Mouse (Mus musculus): Measurements from ENCODE around the gene Slc9a1. TPM values are rescaled to one million over a fixed set of nuclear protein-coding genes. Genes with fewer than 3 reads are reported as not detected.

Slc9a1 gene
- polyA plus RNA-seq, 1 experiment from 2014 or later: 6.7 TPM

GRCm38 (mm10) chr4:133347624-133348023, 21.9 kb upstream of the Slc9a1 start:
- Histone ChIP-seq H3K27me3 (peaks cover 5% of the 10 kb centered on the region; the same call in 1 of the 2 replicates), H3K27ac (replicated peaks) (no peak overlapping the region), H3K4me2 (replicated peaks) (no peak overlapping the region), H3K4me3 (no peak overlapping the region), H3K4me1 (no peaks in the 10 kb centered on the region), H3K36me3 (no peaks in the 10 kb centered on the region), H3K9me3 (no peaks in the 10 kb centered on the region), H3K9ac (replicated peaks) (no peak overlapping the region)
- ATAC-seq (replicated peaks): no peak
- 74% methylated on average over 4 of the region's 4 CpGs for WGBS

DNA sequence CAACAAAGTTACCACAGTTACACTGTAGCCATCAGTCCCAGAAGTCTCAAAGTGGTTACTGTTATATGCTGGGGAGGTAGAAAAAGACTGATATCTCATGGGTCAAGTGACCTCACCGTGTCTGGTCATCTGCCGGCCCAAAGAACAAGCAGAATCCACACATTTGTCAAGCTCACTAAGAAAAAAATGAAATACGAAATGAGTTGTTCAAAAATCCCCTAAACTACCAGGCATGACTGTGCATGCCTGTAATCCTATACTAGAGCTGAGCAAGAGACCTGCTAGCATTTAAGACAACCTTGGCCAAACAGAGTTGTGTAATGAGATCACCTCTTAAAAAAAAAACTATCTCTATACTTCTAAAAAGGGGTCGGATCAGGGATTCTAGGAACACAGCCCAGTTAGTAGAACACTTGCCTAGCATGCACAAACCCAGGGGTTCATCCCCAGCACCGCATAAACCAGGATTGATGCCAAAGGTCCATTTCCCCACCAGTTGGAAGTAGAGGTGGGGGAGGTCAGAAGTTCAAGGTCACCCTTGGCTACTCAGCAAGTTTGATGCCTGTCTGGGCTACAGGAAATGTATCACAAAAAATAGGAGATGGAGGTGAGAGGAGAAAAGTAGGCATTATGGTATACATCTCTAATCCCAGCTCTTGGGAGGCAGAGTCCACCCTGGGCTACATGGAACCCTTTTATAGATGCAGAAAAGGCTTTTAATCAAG, 21.3 kb upstream of the Slc9a1 start:
- 89% methylated on average over 5 of the region's 5 CpGs for WGBS
- Histone ChIP-seq H3K4me1 (no peaks in the 10 kb centered on the region), H3K27me3 (peaks cover under 1% of the 10 kb centered on the region; the same call in 1 of the 2 replicates), H3K9ac (replicated peaks) (no peak overlapping the region), H3K27ac (replicated peaks) (no peak overlapping the region), H3K36me3 (no peaks in the 10 kb centered on the region), H3K4me3 (no peak overlapping the region), H3K4me2 (replicated peaks) (no peak overlapping the region), H3K9me3 (no peaks in the 10 kb centered on the region)
- no peak for ATAC-seq (replicated peaks)

DNA sequence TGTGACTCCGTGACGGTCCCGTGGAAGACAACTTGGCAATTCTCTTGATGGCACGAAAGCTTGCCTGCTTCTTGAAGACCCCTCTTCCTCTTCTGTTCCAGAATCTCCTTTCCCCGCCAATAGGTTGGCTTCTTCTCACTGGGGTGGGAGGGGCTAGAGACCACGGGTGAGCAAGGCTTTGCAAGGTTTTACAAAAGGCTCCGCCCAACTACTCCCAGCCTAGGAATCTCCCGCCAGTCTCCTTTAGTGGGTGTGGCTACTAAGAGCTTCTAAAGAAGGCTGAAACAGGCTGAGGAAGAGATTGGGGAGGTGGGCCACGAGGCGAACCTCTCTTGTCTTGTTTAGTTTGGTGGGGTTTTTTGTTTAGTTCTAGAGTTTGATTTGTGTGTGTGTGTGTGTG, 16.7 kb upstream of the Slc9a1 start:
- Histone ChIP-seq H3K4me2 (replicated peaks) (no peak overlapping the region), H3K4me3 (no peak overlapping the region), H3K9me3 (no peaks in the 10 kb centered on the region), H3K9ac (replicated peaks) (no peak overlapping the region), H3K27me3 (no peaks in the 10 kb centered on the region), H3K4me1 (no peaks in the 10 kb centered on the region), H3K27ac (replicated peaks) (no peak overlapping the region), H3K36me3 (no peaks in the 10 kb centered on the region)
- no peak for ATAC-seq (replicated peaks)
- WGBS: 72% methylated on average over 10 of the region's 10 CpGs

DNA sequence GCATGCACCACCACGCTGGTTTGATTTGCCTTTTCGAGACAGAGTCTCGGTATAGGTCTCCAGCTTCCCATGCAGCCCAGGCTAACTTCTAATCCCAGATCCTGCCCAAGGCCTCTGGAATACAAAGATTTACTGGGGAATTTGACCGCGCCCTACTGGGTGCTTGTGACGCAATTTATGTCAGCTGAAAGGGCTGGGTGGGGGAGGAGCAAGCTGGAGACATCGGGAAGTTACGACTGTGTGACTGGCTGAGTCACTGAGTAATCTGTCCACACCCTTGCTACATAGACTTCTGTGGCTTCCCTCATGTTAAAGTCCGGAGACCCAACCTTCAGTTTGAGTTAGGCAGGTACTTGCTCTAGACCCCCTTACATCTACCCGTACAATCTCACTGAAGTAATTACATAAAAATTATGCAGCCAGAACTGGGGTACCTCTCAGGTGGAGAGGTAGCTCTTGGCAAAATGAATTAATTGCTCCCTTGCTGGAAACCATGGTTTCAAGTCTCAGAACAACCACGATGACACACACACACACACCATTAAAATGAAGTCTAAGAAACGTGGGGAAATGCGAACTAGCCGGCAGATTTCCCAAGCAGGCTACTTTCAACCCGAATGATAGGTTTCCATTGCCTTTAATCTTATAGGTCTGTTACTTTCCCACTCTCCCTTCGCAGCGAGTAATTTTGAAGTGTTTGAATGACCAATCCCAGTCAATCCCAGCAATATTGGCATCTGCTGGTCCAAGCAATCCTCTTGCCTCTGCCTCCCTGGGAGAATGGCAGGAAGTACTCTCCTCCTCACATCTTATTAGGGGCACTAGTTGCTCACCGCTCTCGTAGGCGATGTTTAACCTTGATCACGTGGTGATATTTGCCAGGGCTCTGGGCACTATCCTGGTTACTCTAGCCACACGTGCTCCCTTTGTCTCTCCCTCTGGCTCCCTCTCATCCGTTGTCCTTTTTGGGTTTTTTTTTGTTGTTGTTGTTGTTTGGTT, 15.8 kb upstream of the Slc9a1 start, which contains the start of gene Wdtc1:
Gene Wdtc1, minus strand, starts transcription at position 115 of the 999 bp plus-strand sequence.
- no peak for ATAC-seq (replicated peaks)
- H3K4me1 ChIP-seq: no peaks in the 10 kb centered on the region
- no peak within 1 kb of the TSS for H3K27ac ChIP-seq (replicated peaks)
- no peak within 1 kb of the TSS for H3K4me3 ChIP-seq
- WGBS: 89% methylated on average over 23 of the region's 23 CpGs
- no peak within 1 kb of the TSS for H3K9ac ChIP-seq (replicated peaks)
- H3K36me3 ChIP-seq: no peaks in the 10 kb centered on the region
- H3K27me3 ChIP-seq: no peaks in the 10 kb centered on the region
- no peak within 1 kb of the TSS for H3K4me2 ChIP-seq (replicated peaks)
- H3K9me3 ChIP-seq: no peaks in the 10 kb centered on the region

- no peaks in the 10 kb centered on the region for H3K9me3 ChIP-seq
- ATAC-seq (replicated peaks): no peak
- no peak overlapping the region for H3K27ac ChIP-seq (replicated peaks)
- H3K4me3 ChIP-seq: no peak overlapping the region
- H3K4me2 ChIP-seq (replicated peaks): no peak overlapping the region
- no peaks in the 10 kb centered on the region for H3K27me3 ChIP-seq
- H3K9ac ChIP-seq (replicated peaks): no peak overlapping the region
- H3K36me3 ChIP-seq: no peaks in the 10 kb centered on the region
- H3K4me1 ChIP-seq: no peaks in the 10 kb centered on the region
- WGBS: 93% methylated on average over 6 of the region's 6 CpGs
These were observed 14.9 kb upstream of the Slc9a1 start for GRCm38 (mm10) chr4:133354641-133355040.

GRCm38 (mm10) chr4:133370298-133371274, 1.1 kb downstream of the Slc9a1 start:
- no peak overlapping the region for H3K27ac ChIP-seq (replicated peaks)
- H3K36me3 ChIP-seq: no peaks in the 10 kb centered on the region
- 66% methylated on average over 22 of the region's 22 CpGs for WGBS

GRCm38 (mm10) chr4:133371621-133372277, 2.2 kb downstream of the Slc9a1 start:
- Histone ChIP-seq H3K9me3 (no peaks in the 10 kb centered on the region), H3K9ac (replicated peaks) (peak overlapping the region; percentile 8; the same call in 1 of the 2 replicates), H3K27me3 (no peaks in the 10 kb centered on the region), H3K4me1 (peaks cover 47% of the 10 kb centered on the region), H3K4me2 (replicated peaks) (peak overlapping the region; percentile 74), H3K27ac (replicated peaks) (no peak overlapping the region), H3K4me3 (peak overlapping the region; percentile 76), H3K36me3 (no peaks in the 10 kb centered on the region)
- no peak for ATAC-seq (replicated peaks)
- 80% methylated on average over 7 of the region's 7 CpGs for WGBS

More at GRCm38 (mm10) chr4:133370298-133371274, 1.1 kb downstream of the Slc9a1 start:
- ATAC-seq (replicated peaks): peak; percentile 14; the same call in 1 of the 2 replicates
- Histone ChIP-seq H3K4me1 (peaks cover 43% of the 10 kb centered on the region), H3K4me2 (replicated peaks) (peak overlapping the region; percentile 74), H3K27me3 (no peaks in the 10 kb centered on the region), H3K9ac (replicated peaks) (peak overlapping the region; percentile 79), H3K4me3 (peak overlapping the region; percentile 76), H3K9me3 (no peaks in the 10 kb centered on the region)

- 85% methylated on average over 6 of the region's 6 CpGs for WGBS
These were observed 2.8 kb downstream of the Slc9a1 start for GRCm38 (mm10) chr4:133372278-133372665.

DNA sequence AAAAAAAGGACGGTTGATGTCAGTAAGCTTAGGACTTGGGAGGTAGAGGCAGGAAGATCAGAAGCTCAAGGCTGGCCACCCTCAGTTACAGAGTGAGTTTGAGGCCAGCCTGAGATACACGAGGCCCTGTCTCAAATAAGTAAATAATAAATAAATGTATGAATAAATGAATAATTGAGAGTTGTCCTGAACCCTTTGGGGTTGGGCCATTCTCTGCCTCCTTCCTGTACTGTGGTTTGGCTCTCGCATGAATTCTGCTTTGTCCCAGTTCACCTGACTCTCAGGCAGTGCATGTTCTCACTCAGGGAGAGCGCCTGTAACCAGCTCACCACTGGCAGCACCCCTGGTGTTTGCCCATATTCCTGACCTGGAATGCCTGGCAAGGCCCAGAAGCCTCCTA, 4.5 kb downstream of the Slc9a1 start:
- Histone ChIP-seq H3K9me3 (no peaks in the 10 kb centered on the region), H3K4me1 (peaks cover 63% of the 10 kb centered on the region), H3K9ac (replicated peaks) (no peak overlapping the region), H3K4me2 (replicated peaks) (no peak overlapping the region), H3K4me3 (no peak overlapping the region), H3K27me3 (no peaks in the 10 kb centered on the region), H3K36me3 (no peaks in the 10 kb centered on the region), H3K27ac (replicated peaks) (no peak overlapping the region)
- ATAC-seq (replicated peaks): no peak
- 81% methylated on average over 4 of the region's 4 CpGs for WGBS

More at GRCm38 (mm10) chr4:133372278-133372665, 2.8 kb downstream of the Slc9a1 start:
- Histone ChIP-seq H3K9me3 (no peaks in the 10 kb centered on the region), H3K9ac (replicated peaks) (peak overlapping the region; percentile 8; the same call in 1 of the 2 replicates), H3K27ac (replicated peaks) (no peak overlapping the region), H3K4me3 (no peak overlapping the region), H3K27me3 (no peaks in the 10 kb centered on the region), H3K4me2 (replicated peaks) (peak overlapping the region; percentile 74), H3K4me1 (peaks cover 47% of the 10 kb centered on the region), H3K36me3 (no peaks in the 10 kb centered on the region)
- no peak for ATAC-seq (replicated peaks)

DNA sequence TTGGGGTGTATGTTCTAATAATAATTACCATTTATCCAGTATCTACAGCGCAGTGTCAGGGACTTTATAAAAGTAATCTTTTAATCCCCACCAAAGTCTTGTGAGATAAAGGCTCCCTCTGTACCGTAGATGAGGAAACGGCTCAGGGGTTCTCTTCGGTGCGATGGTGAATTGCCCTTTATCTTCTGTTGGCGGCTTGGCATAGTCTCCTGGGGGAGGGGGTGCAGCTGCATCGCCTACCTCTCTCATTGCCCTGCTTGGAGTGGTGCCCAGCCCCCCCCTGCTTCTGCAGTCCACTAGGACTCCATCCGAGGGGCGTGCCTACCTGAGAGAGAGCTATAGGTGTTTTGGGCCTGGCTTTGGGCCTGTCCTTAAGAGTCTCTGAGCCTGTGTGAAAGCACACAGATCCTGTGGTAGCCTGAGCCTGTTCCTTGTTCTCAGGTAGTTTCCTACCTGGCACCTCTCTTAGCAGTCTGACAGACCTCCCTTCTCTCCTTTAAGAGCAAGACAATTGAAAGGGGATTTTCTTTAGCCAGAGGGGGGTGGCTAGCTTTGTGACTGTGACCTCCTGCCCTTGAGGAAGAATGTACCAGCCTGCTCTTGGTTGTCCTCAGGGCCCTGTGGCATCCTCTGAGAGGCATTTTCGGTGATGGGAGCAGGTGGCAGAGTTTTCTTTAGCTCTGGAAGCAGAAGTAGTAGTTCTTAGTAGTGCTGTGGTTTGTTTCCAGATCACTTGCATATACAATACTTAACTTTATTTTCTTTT, 6.5 kb downstream of the Slc9a1 start:
- Histone ChIP-seq H3K4me3 (no peak overlapping the region), H3K9me3 (no peaks in the 10 kb centered on the region), H3K27ac (replicated peaks) (no peak overlapping the region), H3K4me2 (replicated peaks) (no peak overlapping the region), H3K36me3 (no peaks in the 10 kb centered on the region), H3K27me3 (no peaks in the 10 kb centered on the region), H3K4me1 (peaks cover 54% of the 10 kb centered on the region), H3K9ac (replicated peaks) (no peak overlapping the region)
- 47% methylated on average over 10 of the region's 10 CpGs for WGBS
- ATAC-seq (replicated peaks): no peak
